Mouse (Mus musculus) left cerebral cortex, adult 11 months (tissue): Measurements from ENCODE around the gene Rassf3.
A peak's percentile ranks its signal among the peaks of the same experiment; 100 is the strongest.

Experiments
- DNase-seq: peaks from one replicate; pipeline ENCODE4 v3.0.0; 2022; ENCODE audit warnings: low spot score

Gene Rassf3

GRCm38 (mm10) chr10:121489941-121490340 lies 13.8 kb upstream of the Rassf3 start:
- DNase-seq: no peak

- peak; percentile 50 for DNase-seq
These were observed 12.6 kb upstream of the Rassf3 start for GRCm38 (mm10) chr10:121488623-121489299.

- DNase-seq: no peak
These were observed 11.6 kb upstream of the Rassf3 start for GRCm38 (mm10) chr10:121487716-121488115.

- no peak for DNase-seq
These were observed 10.2 kb upstream of the Rassf3 start for GRCm38 (mm10) chr10:121486350-121486749.

GRCm38 (mm10) chr10:121483364-121483763 lies 7.2 kb upstream of the Rassf3 start:
- no peak for DNase-seq

- no peak for DNase-seq
These were observed 5.0 kb upstream of the Rassf3 start for GRCm38 (mm10) chr10:121481141-121481540.

GRCm38 (mm10) chr10:121479987-121480386 lies 3.8 kb upstream of the Rassf3 start:
- no peak for DNase-seq

- DNase-seq: no peak
These were observed 1.3 kb upstream of the Rassf3 start for GRCm38 (mm10) chr10:121477433-121477832.

GRCm38 (mm10) chr10:121476968-121477337 lies 806 bp upstream of the Rassf3 start:
- DNase-seq: no peak

GRCm38 (mm10) chr10:121475672-121476146 lies 438 bp downstream of the Rassf3 start:
- no peak for DNase-seq

- no peak for DNase-seq
These were observed 961 bp downstream of the Rassf3 start for GRCm38 (mm10) chr10:121475101-121475671.

- no peak for DNase-seq
These were observed 1.9 kb downstream of the Rassf3 start for GRCm38 (mm10) chr10:121474288-121474687.

GRCm38 (mm10) chr10:121473723-121474215 lies 2.4 kb downstream of the Rassf3 start:
- no peak for DNase-seq

GRCm38 (mm10) chr10:121472593-121473217 lies 3.4 kb downstream of the Rassf3 start:
- DNase-seq: peak; percentile 51

- DNase-seq: no peak
These were observed 4.5 kb downstream of the Rassf3 start for GRCm38 (mm10) chr10:121471570-121472197.

- no peak for DNase-seq
These were observed 6.5 kb downstream of the Rassf3 start for GRCm38 (mm10) chr10:121469625-121470024.

GRCm38 (mm10) chr10:121468985-121469384 lies 7.2 kb downstream of the Rassf3 start:
- no peak for DNase-seq

GRCm38 (mm10) chr10:121468261-121468660 lies 7.9 kb downstream of the Rassf3 start:
- DNase-seq: no peak

GRCm38 (mm10) chr10:121467792-121468191 lies 8.4 kb downstream of the Rassf3 start:
- no peak for DNase-seq

- no peak for DNase-seq
These were observed 9.1 kb downstream of the Rassf3 start for GRCm38 (mm10) chr10:121467016-121467415.

- DNase-seq: no peak
These were observed 11.1 kb downstream of the Rassf3 start for GRCm38 (mm10) chr10:121465033-121465432.

- DNase-seq: no peak
These were observed 13.8 kb downstream of the Rassf3 start for GRCm38 (mm10) chr10:121462162-121462881.
